Mouse (Mus musculus) forebrain, embryonic 10.5 days (tissue): ENCODE measurements around the gene Acad11. TPM values are rescaled to one million over a fixed set of nuclear protein-coding genes. Genes with fewer than 3 reads are reported as not detected.

ENCODE experiments used
- DNase-seq: peaks from one replicate; pipeline ENCODE4 v3.0.0-alpha.2; 2017; ENCODE audit warnings: low spot score; ENCODE audit errors: extremely low spot score
- H3K27ac ChIP-seq: fragments of 300-500 bp; sonication (generic); 2 replicates; pipeline ENCODE4 v1.5.1; 2016; ENCODE audit warnings: mild to moderate bottlenecking
- H3K27me3 ChIP-seq: fragments of 300-500 bp; sonication (generic); 2 replicates; pipeline ENCODE4 v1.6.1; 2016; ENCODE audit warnings: mild to moderate bottlenecking; ENCODE audit not compliant: poor library complexity, severe bottlenecking
- H3K36me3 ChIP-seq: fragments of 300-500 bp; sonication (generic); replicated peaks from 2 replicates; pipeline ENCODE4 v1.6.1; 2016; ENCODE audit warnings: mild to moderate bottlenecking, moderate library complexity
- H3K4me1 ChIP-seq: fragments of 300-500 bp; sonication (generic); 2 replicates; pipeline ENCODE4 v1.6.1; 2016
- H3K4me3 ChIP-seq: fragments of 300-500 bp; sonication (generic); 2 replicates; pipeline ENCODE4 v1.5.1; 2016; ENCODE audit warnings: mild to moderate bottlenecking, moderate library complexity
- H3K9me3 ChIP-seq: fragments of 300-500 bp; sonication (generic); 2 replicates; pipeline ENCODE4 v1.6.1; 2016; ENCODE audit warnings: mild to moderate bottlenecking, moderate library complexity
- WGBS: fragments of 180-500 bp; shearing (Covaris S2); methylation state at CpG from one replicate; pipeline ENCODE4 v1.1.7; 2016; 5-methylcytosine and 5-hydroxymethylcytosine counted together
- polyA plus RNA-seq: library from polyadenylated mRNA; unstranded; fragments of >200 nt; fragmentation: Nextera tagmentation; extraction: Ambion mirVana; gene quantifications from 2 replicates; pipeline ENCODE4 v1.2.1, GENCODE M21; 2016

Acad11 gene
- polyA plus RNA-seq, 1 experiment from 2014 or later = 9.0 TPM

DNA sequence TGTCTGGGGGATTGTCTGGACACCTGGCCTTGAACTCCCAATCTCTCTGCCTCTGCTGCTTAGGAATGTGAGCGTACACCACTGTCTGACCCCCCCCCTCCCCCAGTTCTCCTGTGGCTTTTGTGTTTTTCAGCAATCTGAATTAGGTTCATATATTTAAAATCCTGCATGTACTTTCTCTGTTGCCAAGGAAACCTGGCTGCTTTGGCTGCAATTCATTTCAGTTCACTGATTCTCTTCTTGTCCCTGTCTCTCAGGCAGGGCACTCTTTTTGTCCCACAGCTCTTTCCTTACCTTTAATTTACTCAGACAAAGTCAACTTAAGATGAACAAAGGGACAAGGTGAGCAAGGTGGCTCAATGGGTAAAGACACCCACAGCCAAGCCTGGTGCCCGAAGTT is 64.9 kb downstream of the Acad11 start:
- H3K4me1 ChIP-seq = peaks cover 54% of the 10 kb centered on the region
- H3K27me3 ChIP-seq = no peaks in the 10 kb centered on the region
- no peak overlapping the region for H3K4me3 ChIP-seq
- peak overlapping the region; percentile 75 for H3K27ac ChIP-seq
- H3K36me3 ChIP-seq = no peaks in the 10 kb centered on the region
- H3K9me3 ChIP-seq = no peaks in the 10 kb centered on the region
- 50% methylated on average over 2 of the region's 2 CpGs for WGBS
- DNase-seq = no peak

DNA sequence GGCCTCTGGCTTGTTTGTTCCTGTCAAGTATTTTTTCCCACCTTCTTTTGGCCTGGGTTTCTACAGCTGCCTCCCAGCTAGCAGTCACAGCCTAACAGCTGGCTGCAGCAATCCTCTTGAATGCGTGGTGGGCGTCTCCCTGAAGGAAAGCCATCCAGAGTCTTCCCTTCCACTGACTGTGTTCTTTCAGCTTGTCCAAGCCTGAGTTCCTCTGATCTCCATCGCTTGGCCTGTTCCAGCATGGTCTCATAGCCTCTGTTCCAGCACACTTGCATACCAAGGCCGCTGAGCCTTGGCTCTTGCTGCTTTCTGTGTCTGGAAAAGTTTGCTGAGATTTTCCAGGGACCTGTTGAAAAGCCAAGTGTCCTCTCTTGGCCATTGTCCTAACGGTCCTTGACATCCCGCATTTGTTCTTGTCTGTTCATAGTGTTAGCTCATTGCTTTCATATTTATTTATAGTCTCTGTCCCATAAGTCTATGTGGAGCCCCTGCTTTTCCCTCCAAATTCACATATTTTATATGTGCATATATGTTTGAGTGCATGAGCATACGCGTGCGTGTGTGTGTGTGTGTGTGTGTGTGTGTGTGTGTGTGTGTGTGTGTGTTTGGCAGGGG is 67.1 kb downstream of the Acad11 start:
- H3K27me3 ChIP-seq = no peaks in the 10 kb centered on the region

DNA sequence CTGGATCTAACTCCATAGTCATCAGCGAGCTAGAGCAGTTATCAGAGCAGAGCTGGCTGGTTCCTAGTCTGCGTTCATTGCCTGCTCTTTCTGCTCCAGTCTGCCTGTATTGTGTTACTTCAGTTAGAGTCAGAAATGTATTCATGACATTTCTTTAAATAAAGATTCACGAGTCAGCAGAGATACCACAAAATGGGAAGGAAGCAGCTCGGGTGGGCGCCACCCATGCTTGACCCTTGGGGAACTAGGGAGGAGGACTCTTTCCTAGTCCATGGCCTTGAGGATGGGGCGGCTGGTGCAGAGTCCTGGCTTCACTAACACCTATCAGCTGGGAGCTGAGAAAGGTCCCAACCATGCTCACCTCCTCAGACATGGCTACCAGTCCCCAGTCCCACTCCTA is 77.2 kb downstream of the Acad11 start:
- WGBS = 86% methylated on average over 6 of the region's 6 CpGs
- H3K4me3 ChIP-seq = no peak overlapping the region
- DNase-seq = no peak

More for the DNA sequence above, 67.1 kb downstream of the Acad11 start:
- H3K4me1 ChIP-seq = peaks cover 35% of the 10 kb centered on the region
- WGBS = 86% methylated on average over 9 of the region's 9 CpGs
- no peak for DNase-seq
- no peaks in the 10 kb centered on the region for H3K9me3 ChIP-seq
- no peak overlapping the region for H3K4me3 ChIP-seq
- H3K27ac ChIP-seq = no peak overlapping the region
- H3K36me3 ChIP-seq = no peaks in the 10 kb centered on the region

DNA sequence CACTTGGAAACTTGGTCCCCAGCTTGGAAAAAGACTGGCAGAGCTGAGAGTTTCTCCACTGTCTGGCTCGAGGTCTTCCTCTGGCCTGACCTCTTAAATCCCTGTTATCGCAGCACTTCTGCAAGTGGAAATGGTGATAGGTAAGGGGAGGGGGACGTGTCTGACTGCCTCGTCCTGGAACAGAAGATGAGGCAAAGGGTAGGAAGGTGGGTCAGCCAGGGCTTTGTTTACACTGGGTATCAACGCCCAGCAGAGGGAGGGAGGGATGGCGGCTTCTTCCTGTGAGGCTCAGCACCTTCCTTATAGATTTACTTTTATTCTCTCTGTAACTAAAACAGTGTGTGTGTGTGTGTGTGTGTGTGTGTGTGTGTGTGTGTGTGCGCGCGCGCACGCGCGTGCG is 79.6 kb downstream of the Acad11 start:
- Histone ChIP-seq H3K4me1 (no peaks in the 10 kb centered on the region), H3K9me3 (no peaks in the 10 kb centered on the region), H3K36me3 (no peaks in the 10 kb centered on the region), H3K27me3 (no peaks in the 10 kb centered on the region), H3K27ac (no peak overlapping the region), H3K4me3 (no peak overlapping the region)
- 89% methylated on average over 14 of the region's 14 CpGs for WGBS
- no peak for DNase-seq

More for the DNA sequence above, 77.2 kb downstream of the Acad11 start:
- no peaks in the 10 kb centered on the region for H3K36me3 ChIP-seq
- H3K9me3 ChIP-seq = no peaks in the 10 kb centered on the region
- no peaks in the 10 kb centered on the region for H3K27me3 ChIP-seq
- no peak overlapping the region for H3K27ac ChIP-seq
- no peaks in the 10 kb centered on the region for H3K4me1 ChIP-seq

DNA sequence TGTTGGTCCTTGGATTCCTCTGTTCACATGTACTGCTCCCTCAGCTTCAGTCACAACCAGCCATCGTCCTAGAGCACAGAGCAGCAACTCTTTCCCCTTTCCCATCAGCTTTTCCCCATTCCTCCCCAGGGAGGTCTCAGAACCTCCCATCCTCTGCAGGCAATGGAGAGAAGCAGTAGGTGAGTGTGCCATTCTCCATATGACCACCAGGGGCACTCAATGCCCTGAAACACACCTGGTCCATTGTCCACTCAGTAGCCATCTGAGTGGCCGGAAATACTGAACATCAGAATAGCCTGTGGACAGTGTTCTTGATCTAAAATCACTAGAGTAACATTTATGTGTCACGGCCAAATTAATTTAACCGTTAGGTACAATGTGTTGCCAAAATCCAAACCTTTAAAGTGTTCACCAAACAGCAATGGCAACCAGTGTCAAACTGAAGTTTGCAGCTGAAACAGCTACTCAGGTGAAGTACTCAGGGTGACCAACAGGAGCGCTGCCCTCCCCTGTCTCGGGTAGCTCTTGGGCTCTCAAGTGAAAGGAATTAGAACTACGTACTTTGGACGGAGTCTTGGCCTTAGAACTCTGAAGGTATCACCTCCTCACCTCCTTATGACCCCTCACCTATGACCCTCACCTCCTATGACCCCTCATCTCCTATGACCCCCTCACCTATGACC is 81.3 kb downstream of the Acad11 start:
- H3K36me3 ChIP-seq = no peaks in the 10 kb centered on the region
- H3K9me3 ChIP-seq = no peaks in the 10 kb centered on the region
- no peaks in the 10 kb centered on the region for H3K27me3 ChIP-seq
- H3K27ac ChIP-seq = no peak overlapping the region
- H3K4me1 ChIP-seq = no peaks in the 10 kb centered on the region
- DNase-seq = no peak
- WGBS = 82% methylated on average over 8 of the region's 8 CpGs
- H3K4me3 ChIP-seq = no peak overlapping the region

DNA sequence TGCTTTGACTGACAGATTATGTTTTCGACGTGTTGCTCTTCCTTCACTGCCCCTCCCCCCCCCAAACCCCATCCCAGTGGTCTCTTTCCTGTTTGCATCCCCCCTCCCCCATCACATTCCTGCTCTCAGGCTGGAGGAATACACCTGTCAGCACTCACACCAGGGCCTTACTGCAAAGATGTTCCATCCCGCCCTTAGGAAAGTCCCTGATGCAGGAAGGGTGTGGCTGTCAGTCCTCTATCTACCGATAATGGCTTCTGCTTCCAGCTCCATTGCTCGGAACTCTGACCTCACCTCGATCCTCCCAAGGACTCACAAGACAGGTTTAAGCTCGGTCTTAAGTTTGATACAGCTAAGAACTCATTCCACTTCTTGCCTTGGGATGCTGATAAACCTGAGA is 83.5 kb downstream of the Acad11 start:
- Histone ChIP-seq H3K4me1 (no peaks in the 10 kb centered on the region), H3K36me3 (peaks cover 20% of the 10 kb centered on the region), H3K9me3 (no peaks in the 10 kb centered on the region), H3K27me3 (no peaks in the 10 kb centered on the region), H3K27ac (no peak overlapping the region), H3K4me3 (no peak overlapping the region)
- 86% methylated on average over 7 of the region's 7 CpGs for WGBS
- DNase-seq = no peak

DNA sequence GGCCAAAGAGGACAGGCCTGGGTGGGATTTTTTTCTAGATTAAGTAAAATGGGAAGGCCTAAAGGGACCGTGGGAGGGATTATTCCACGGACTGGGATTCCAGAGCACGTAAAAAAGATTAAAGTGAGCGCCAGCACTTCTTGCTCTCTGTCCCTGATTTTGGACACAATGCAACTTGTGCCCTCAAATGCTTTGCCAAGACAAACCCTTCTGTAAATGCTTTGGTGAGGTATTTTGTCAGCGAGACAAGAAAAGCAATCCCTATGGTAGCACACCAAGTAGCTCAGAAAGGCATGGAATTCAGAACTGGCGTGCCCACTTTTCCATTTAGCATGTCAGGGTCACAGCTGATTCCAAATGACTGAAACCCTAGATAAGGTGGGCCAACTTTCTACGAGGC is 85.8 kb downstream of the Acad11 start:
- Histone ChIP-seq H3K27me3 (no peaks in the 10 kb centered on the region), H3K27ac (no peak overlapping the region), H3K36me3 (peaks cover 43% of the 10 kb centered on the region), H3K4me3 (no peak overlapping the region), H3K4me1 (no peaks in the 10 kb centered on the region), H3K9me3 (no peaks in the 10 kb centered on the region; the same call in 1 of the 2 replicates)
- no peak for DNase-seq
- WGBS = 92% methylated on average over 7 of the region's 7 CpGs

DNA sequence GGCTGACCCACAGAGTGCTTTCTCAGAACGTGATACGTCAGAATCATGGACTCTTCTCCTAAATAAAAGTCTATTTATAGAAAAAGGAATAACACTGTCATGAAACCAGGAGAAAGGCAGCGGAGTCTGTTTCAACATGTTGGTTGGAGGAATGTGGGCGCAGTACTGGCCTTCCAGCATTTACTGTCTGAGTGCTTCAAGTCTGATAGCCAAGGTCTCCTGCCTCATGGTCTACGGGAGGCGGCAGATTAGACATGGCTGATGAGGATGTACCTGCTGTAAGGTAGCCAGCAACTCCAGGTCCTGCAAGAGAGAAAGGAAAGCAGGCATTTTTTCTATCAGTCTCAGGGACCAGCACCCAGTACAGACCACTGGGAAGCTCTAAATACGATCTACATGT is 88.9 kb downstream of the Acad11 start:
- H3K27ac ChIP-seq = no peak overlapping the region
- H3K36me3 ChIP-seq = peaks cover 75% of the 10 kb centered on the region
- no peaks in the 10 kb centered on the region; the same call in 1 of the 2 replicates for H3K9me3 ChIP-seq
- no peak overlapping the region for H3K4me3 ChIP-seq
- no peaks in the 10 kb centered on the region for H3K4me1 ChIP-seq
- DNase-seq = no peak
- no peaks in the 10 kb centered on the region for H3K27me3 ChIP-seq
- WGBS = 95% methylated on average over 7 of the region's 7 CpGs

DNA sequence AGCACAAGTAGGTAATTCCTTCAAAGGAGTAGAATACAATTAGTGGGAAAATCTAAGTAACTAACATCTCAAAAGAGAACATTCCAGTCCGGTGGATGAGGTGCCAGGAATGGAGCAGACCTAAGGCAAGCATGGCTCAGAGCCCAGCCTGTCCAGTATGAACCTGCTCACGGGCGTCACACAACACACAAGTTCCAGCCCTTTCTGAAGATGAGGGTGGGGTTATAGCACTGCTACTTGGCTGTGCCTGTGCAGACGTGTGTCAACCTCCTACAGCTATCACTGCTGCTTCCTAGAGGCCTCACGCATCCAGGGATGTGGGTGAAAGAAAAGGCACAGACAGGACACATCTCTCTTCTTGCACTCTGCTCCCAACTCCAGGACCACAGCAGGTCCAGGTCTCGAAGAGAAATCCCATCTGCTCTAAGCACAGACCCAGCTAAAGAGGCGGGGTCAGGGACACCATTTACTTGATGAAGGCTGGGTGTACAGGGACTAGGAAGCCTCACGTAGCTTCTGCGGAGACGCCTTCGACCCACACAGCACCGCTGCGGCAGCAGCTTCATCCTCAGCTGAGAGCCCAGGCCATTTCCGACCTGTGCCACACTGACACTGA is 92.0 kb downstream of the Acad11 start:
- H3K4me3 ChIP-seq = no peak overlapping the region
- H3K27me3 ChIP-seq = no peaks in the 10 kb centered on the region
- H3K4me1 ChIP-seq = no peaks in the 10 kb centered on the region
- H3K36me3 ChIP-seq = peaks cover 99% of the 10 kb centered on the region
- no peak overlapping the region for H3K27ac ChIP-seq
- WGBS = 96% methylated on average over 14 of the region's 14 CpGs
- no peak for DNase-seq
- H3K9me3 ChIP-seq = no peaks in the 10 kb centered on the region; the same call in 1 of the 2 replicates

DNA sequence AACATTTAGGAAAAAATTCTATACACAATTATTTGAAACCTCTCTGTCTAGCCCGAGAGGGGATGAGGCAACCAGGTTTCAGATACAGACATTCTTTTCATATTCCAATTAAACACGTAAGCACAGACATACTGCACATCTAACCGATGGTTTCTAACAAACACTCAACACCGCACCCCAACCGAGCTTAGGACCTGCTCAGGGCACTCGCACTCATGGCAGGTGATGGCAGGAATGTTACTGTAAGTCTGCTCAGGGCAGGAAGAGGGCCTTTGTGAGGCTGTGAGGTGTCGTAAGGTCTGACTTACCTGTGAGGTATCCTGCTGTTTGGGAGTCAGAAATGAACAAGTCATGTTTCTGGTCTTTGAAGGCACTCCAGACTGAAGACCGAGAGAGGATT is 93.3 kb downstream of the Acad11 start:
- peaks cover 99% of the 10 kb centered on the region for H3K36me3 ChIP-seq
- H3K4me1 ChIP-seq = no peaks in the 10 kb centered on the region
- H3K9me3 ChIP-seq = no peaks in the 10 kb centered on the region; the same call in 1 of the 2 replicates
- 95% methylated on average over 8 of the region's 8 CpGs for WGBS
- no peak overlapping the region for H3K4me3 ChIP-seq
- DNase-seq = no peak
- H3K27ac ChIP-seq = no peak overlapping the region
- no peaks in the 10 kb centered on the region for H3K27me3 ChIP-seq

DNA sequence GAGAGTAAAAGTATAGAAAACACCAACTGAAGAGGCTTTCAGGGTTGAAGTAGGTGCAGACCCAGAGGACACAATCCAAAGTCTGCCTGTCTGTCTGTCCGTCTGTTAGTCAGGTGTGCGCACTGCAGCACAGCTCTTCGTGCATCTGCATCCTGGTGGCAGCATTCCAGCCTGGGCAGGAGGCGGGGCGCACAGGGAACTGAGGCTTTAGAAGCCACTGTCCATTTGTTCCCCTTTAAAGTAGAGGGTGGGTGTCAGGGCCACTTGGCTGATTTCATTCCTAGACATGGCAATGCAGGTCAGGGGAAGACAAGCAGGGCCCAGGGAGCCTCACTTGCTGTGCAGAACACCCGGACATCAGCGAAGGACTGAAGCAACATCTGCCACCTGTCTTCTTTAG is 94.1 kb downstream of the Acad11 start:
- peaks cover 99% of the 10 kb centered on the region for H3K36me3 ChIP-seq
- WGBS = 96% methylated on average over 7 of the region's 7 CpGs

DNA sequence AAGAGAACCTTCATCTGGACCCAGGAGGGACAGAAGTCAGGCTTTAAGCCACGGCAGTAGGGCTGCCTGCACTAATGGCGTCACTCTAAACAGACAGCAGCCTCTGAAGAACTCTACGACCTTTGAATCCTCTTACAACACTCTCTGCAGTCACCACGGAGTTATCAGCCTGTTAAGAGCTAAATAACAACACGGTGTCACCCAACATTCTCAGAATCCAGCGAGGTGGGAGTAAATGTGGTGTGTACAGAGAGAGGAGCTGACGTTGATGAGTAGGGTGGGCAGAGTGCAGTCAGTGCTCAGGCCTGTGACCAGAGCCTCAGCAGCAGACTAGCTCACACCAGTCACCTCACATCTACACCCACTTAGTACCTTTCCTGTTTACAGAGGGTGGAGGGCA is 97.9 kb downstream of the Acad11 start:
- no peak for DNase-seq
- H3K4me1 ChIP-seq = no peaks in the 10 kb centered on the region

More for the DNA sequence above, 94.1 kb downstream of the Acad11 start:
- no peak overlapping the region for H3K4me3 ChIP-seq
- H3K27ac ChIP-seq = no peak overlapping the region
- H3K4me1 ChIP-seq = no peaks in the 10 kb centered on the region
- no peak for DNase-seq
- H3K27me3 ChIP-seq = no peaks in the 10 kb centered on the region
- no peaks in the 10 kb centered on the region; the same call in 1 of the 2 replicates for H3K9me3 ChIP-seq

DNA sequence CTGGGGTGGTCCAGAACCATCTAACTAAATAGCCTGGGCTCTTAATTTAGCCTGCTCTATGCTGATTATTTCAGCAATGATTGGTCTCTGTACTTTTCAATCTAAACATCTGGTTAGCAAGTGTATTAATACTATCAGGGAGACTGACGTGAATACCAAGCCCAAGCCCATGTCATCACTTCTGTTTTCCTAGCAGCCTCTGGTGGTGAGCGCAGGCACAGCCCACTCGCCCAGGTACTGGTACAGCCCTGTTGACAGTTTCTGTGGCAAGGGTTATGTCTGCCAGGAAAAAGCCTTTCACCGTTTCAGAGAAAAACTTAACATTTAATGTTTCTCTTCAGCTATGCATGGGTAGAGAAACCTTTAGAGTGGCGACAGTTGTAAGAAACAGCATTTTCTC is 101.0 kb downstream of the Acad11 start:
- no peaks in the 10 kb centered on the region for H3K4me1 ChIP-seq
- H3K27ac ChIP-seq = no peak overlapping the region
- WGBS = 90% methylated on average over 5 of the region's 5 CpGs
- no peaks in the 10 kb centered on the region for H3K9me3 ChIP-seq
- H3K27me3 ChIP-seq = no peaks in the 10 kb centered on the region
- peaks cover 95% of the 10 kb centered on the region for H3K36me3 ChIP-seq
- H3K4me3 ChIP-seq = no peak overlapping the region
- no peak for DNase-seq

More for the DNA sequence above, 97.9 kb downstream of the Acad11 start:
- Histone ChIP-seq H3K27ac (no peak overlapping the region), H3K9me3 (no peaks in the 10 kb centered on the region), H3K27me3 (no peaks in the 10 kb centered on the region), H3K4me3 (no peak overlapping the region), H3K36me3 (peaks cover 99% of the 10 kb centered on the region)
- WGBS = 92% methylated on average over 7 of the region's 7 CpGs
